Mouse (Mus musculus): ENCODE data around the gene Olfr667.
"Not testable (repeated sequence)": the region's sequence is repeated elsewhere in the genome, so short reads cannot be mapped to it uniquely, and the experiment has no call there.

Gene Olfr667

GRCm38 (mm10) chr7:104921382-104921781, at the start of gene Olfr667:
TSS of gene Olfr667 (minus strand) at chr7:104921482.
- DNase-seq (ENCODE audit: low spot score) = no peak

GRCm38 (mm10) chr7:104962520-104962919, 41.2 kb upstream of the Olfr667 start, which contains the start of gene Olfr670:
TSS of gene Olfr670 (minus strand) at chr7:104962620.
- DNase-seq (ENCODE audit: low spot score) = no peak

GRCm38 (mm10) chr7:104950234-104950633, 29.0 kb upstream of the Olfr667 start:
- DNase-seq (ENCODE audit: low spot score) = not testable (repeated sequence)

- DNase-seq (ENCODE audit: low spot score) = no peak
Observed at GRCm38 (mm10) chr7:104933940-104934339, 12.7 kb upstream of the Olfr667 start, which contains the start of gene Olfr669. TSS of gene Olfr669 (plus strand) at chr7:104934240.

GRCm38 (mm10) chr7:104927957-104928356, 6.7 kb upstream of the Olfr667 start, which contains the start of gene Olfr668:
TSS of gene Olfr668 (minus strand) at chr7:104928057.
- DNase-seq (ENCODE audit: low spot score) = no peak

- no peak for DNase-seq (ENCODE audit: low spot score)
Observed at GRCm38 (mm10) chr7:104895852-104896251, 25.4 kb downstream of the Olfr667 start, which contains the start of gene Olfr666. TSS of gene Olfr666 (minus strand) at chr7:104895952.

GRCm38 (mm10) chr7:104877731-104878130, 43.6 kb downstream of the Olfr667 start, which contains the start of gene Olfr665:
TSS of gene Olfr665 (plus strand) at chr7:104878031.
- DNase-seq (ENCODE audit: low spot score) = no peak
